Mouse (Mus musculus): ENCODE measurements around the gene Ppargc1a. TPM values are rescaled to one million over a fixed set of nuclear protein-coding genes. Genes with fewer than 3 reads are reported as not detected.
A peak's percentile ranks its signal among the peaks of the same experiment; 100 is the strongest.

The Ppargc1a gene
- polyA plus RNA-seq, 1 experiment from 2014 or later: 3.2 TPM

DNA sequence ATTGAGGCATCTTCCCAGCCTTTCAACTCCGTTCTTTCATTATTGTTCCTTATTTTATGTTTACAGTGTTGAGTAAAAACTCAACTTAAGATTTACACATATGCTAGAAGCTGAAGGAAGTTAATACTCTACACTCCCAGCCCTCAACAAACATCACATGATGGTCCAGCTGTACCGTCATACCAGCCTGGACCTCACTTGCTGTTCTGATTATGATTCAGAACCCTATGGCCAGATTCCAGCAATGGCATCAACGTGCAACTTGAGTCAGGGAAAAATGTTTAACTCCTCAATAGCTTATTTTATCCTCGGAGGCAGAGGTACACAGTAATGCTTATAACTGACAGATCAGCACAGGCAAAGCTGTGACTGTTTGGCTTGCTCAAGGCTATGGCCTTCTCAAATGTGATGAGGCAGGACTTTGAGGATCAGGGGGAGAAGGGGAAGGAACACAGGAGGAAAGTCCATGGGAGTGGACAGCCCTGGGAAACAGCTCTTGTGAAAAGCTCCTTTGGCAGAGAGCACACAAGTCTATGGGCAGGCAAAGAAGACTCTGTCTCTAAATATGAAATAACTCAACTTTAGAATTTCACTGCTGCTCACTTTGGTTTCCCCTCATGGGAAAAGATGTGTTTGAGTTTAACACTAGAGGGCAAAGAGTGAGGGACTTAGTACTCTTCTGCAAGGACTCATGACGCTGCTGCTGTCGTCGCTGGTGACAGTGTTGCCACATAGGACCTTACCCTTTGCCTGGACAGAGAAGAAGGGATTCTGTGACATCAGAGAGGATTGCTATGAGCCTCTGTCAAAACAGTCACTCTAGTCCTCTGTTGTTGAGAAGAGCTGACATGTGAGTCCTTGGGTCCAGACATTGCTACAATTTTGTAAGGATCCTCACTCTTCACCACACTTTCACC is 22.1 kb downstream of the Ppargc1a start:
- H3K4me2 ChIP-seq: no peak overlapping the region
- H3K9ac ChIP-seq: no peak overlapping the region
- 58% methylated on average over 7 of the region's 7 CpGs for WGBS
- no peaks in the 10 kb centered on the region for H3K27me3 ChIP-seq (ENCODE audit: insufficient read depth, low read length)
- DNase-seq (no peak), ATAC-seq (ENCODE audit: insufficient read depth) (no peak)
- H3K4me1 ChIP-seq (ENCODE audit: insufficient read depth): peaks cover 5% of the 10 kb centered on the region; the same call in 1 of the 2 replicates
- H3K27ac ChIP-seq (ENCODE audit: low read depth): no peak overlapping the region
- H3K4me3 ChIP-seq (ENCODE audit: low read depth, low read length): no peak overlapping the region
- H3K9me3 ChIP-seq (ENCODE audit: low read depth, low read length): no peaks in the 10 kb centered on the region
- no peak for TF ChIP-seq CTCF (IDR thresholded peaks at IDR 0.05; ENCODE audit: low read depth)
- H3K36me3 ChIP-seq (ENCODE audit: insufficient read depth): no peaks in the 10 kb centered on the region

DNA sequence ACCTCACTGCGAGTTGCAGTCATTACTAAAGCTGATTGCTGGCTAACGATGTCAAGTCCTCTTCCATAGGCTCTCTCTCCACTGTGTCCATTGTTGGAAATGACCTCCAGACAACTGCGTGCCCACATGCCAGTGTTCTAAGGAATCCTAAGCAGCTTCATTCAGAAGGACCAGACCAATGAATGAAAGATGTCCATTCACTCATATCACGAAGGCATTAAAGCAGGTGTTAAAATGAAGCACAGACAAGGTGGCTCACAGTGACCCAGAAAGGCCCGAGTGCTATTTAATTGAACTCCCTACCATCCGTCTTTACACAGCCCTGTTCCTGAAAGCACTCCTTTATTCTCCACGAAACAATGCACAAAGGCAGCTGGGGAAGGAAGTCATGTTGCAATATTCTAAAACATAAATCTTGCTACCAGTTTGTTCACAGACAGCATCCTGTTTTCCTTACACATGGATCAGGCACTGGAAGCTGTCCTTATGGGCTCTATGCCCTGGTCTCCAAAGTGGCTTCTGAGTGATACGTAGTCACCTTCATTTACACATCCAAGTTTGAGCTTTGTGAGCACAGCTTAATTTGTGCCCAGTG is 23.3 kb downstream of the Ppargc1a start:
- ATAC-seq (ENCODE audit: insufficient read depth) (peak; percentile 41; the same call in 1 of the 2 replicates), DNase-seq (peak; percentile 45)
- WGBS: 52% methylated on average over 8 of the region's 8 CpGs
- TF ChIP-seq CTCF (IDR thresholded peaks at IDR 0.05; ENCODE audit: low read depth): no peak
- H3K9ac ChIP-seq: no peak overlapping the region
- no peak overlapping the region for H3K27ac ChIP-seq (ENCODE audit: low read depth)
- no peaks in the 10 kb centered on the region for H3K36me3 ChIP-seq (ENCODE audit: insufficient read depth)
- H3K9me3 ChIP-seq (ENCODE audit: low read depth, low read length): no peaks in the 10 kb centered on the region
- H3K27me3 ChIP-seq (ENCODE audit: insufficient read depth, low read length): no peaks in the 10 kb centered on the region
- peaks cover 5% of the 10 kb centered on the region; the same call in 1 of the 2 replicates for H3K4me1 ChIP-seq (ENCODE audit: insufficient read depth)
- no peak overlapping the region for H3K4me3 ChIP-seq (ENCODE audit: low read depth, low read length)
- H3K4me2 ChIP-seq: no peak overlapping the region

DNA sequence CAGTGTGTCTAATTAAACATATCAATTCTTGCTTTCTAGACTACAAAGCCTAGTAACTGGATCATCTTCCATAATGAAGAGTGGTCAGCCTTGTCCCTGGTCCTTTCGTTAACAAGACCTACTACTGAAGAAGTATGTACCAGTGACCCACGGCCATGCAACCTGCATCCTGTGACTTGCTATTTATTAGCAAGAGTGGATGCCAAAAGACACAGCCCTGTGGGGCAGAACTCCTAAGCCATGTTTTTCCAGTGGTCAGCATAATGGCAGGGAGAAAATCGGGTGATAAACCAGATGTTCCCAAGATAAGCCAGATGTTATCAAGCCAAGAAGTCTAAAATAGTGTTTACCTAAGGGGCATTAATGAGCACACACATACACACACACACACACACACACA is 26.0 kb downstream of the Ppargc1a start:
- no peak for TF ChIP-seq CTCF (IDR thresholded peaks at IDR 0.05; ENCODE audit: low read depth)
- no peaks in the 10 kb centered on the region for H3K36me3 ChIP-seq (ENCODE audit: insufficient read depth)
- no peaks in the 10 kb centered on the region for H3K9me3 ChIP-seq (ENCODE audit: low read depth, low read length)
- no peak overlapping the region for H3K4me2 ChIP-seq
- H3K27me3 ChIP-seq (ENCODE audit: insufficient read depth, low read length): no peaks in the 10 kb centered on the region
- no peak overlapping the region for H3K27ac ChIP-seq (ENCODE audit: low read depth)
- DNase-seq: no peak
- WGBS: 74% methylated on average over 3 of the region's 3 CpGs
- H3K4me1 ChIP-seq (ENCODE audit: insufficient read depth): peaks cover 5% of the 10 kb centered on the region; the same call in 1 of the 2 replicates
- H3K9ac ChIP-seq: no peak overlapping the region
- H3K4me3 ChIP-seq (ENCODE audit: low read depth, low read length): no peak overlapping the region
- ATAC-seq (ENCODE audit: insufficient read depth): no peak

DNA sequence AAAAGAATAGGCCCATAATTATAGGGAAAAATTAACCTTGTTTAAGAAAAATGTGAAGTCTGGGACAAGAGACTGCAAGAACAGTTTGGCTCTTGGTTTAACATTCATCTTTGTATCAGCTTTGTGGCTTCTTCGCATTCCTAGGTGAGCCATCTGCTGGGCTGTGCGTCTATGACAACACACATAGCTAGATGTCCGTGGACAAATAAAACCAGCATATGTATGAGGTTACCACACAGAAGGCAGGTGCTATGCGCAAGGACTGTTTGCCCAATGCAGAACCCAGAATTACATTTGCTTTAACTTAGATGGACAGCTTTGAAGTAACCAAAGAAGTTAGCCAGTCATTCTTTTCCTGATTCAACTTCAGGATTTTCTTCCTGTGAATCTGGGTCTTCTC is 26.7 kb downstream of the Ppargc1a start:
- Histone ChIP-seq H3K4me2 (no peak overlapping the region), H3K9me3 (ENCODE audit: low read depth, low read length) (no peaks in the 10 kb centered on the region), H3K36me3 (ENCODE audit: insufficient read depth) (no peaks in the 10 kb centered on the region), H3K27ac (ENCODE audit: low read depth) (no peak overlapping the region), H3K9ac (no peak overlapping the region), H3K4me1 (ENCODE audit: insufficient read depth) (peaks cover 5% of the 10 kb centered on the region; the same call in 1 of the 2 replicates), H3K27me3 (ENCODE audit: insufficient read depth, low read length) (no peaks in the 10 kb centered on the region), H3K4me3 (ENCODE audit: low read depth, low read length) (no peak overlapping the region)
- TF ChIP-seq CTCF (IDR thresholded peaks at IDR 0.05; ENCODE audit: low read depth): no peak
- WGBS: 77% methylated on average over 4 of the region's 4 CpGs
- DNase-seq (no peak), ATAC-seq (ENCODE audit: insufficient read depth) (no peak)

DNA sequence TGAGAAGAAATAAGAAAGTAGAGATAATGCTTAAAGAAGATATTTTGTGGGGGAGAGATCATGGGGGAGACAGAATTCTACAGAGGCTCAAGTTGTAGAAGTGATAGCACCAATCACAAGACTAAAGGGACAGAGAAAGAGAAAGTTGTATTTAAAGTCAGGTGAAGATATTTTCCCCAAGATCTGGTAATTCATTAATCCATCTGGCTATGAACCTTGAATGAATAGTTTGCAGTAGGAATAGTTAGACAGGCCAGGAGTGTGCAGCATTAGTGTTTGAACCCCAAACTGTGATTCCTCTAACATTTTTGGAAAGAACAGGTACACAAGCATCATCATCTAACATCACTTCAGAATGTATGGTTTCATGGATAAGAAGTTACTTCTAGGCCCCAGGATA is 28.0 kb downstream of the Ppargc1a start:
- no peaks in the 10 kb centered on the region for H3K9me3 ChIP-seq (ENCODE audit: low read depth, low read length)
- ATAC-seq (ENCODE audit: insufficient read depth) (no peak), DNase-seq (no peak)
- H3K36me3 ChIP-seq (ENCODE audit: insufficient read depth): no peaks in the 10 kb centered on the region
- no peak for TF ChIP-seq CTCF (IDR thresholded peaks at IDR 0.05; ENCODE audit: low read depth)
- no peak overlapping the region for H3K4me3 ChIP-seq (ENCODE audit: low read depth, low read length)
- H3K9ac ChIP-seq: no peak overlapping the region
- no peaks in the 10 kb centered on the region for H3K27me3 ChIP-seq (ENCODE audit: insufficient read depth, low read length)
- H3K27ac ChIP-seq (ENCODE audit: low read depth): no peak overlapping the region
- no peaks in the 10 kb centered on the region for H3K4me1 ChIP-seq (ENCODE audit: insufficient read depth)
- no peak overlapping the region for H3K4me2 ChIP-seq

DNA sequence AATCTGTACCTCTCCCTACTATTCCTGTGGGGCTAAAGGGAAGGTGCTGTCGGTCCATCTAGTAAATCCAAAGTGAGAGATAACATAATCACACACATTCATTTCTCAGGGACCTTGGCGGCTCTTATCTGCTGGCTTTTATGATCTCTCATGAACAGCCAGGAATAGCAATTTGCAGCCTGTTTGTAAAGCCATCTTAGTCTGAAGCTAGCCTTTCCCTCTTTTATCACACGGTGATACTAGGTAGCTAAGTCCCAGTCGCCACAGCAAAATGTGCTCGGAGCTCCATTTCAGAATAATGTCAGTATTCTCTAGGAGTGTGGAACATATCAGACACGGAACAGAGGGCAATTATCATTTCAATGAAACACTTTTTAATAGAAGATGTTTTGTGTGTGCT is 29.2 kb downstream of the Ppargc1a start:
- no peak for DNase-seq
- WGBS: 58% methylated on average over 6 of the region's 6 CpGs
- H3K36me3 ChIP-seq (ENCODE audit: insufficient read depth): no peaks in the 10 kb centered on the region
- H3K4me2 ChIP-seq: no peak overlapping the region
- no peaks in the 10 kb centered on the region for H3K27me3 ChIP-seq (ENCODE audit: insufficient read depth, low read length)
- H3K9me3 ChIP-seq (ENCODE audit: low read depth, low read length): no peaks in the 10 kb centered on the region
- H3K27ac ChIP-seq (ENCODE audit: low read depth): no peak overlapping the region
- H3K4me1 ChIP-seq (ENCODE audit: insufficient read depth): no peaks in the 10 kb centered on the region
- ATAC-seq (ENCODE audit: insufficient read depth): no peak
- no peak overlapping the region for H3K4me3 ChIP-seq (ENCODE audit: low read depth, low read length)
- no peak overlapping the region for H3K9ac ChIP-seq
- no peak for TF ChIP-seq CTCF (IDR thresholded peaks at IDR 0.05; ENCODE audit: low read depth)

DNA sequence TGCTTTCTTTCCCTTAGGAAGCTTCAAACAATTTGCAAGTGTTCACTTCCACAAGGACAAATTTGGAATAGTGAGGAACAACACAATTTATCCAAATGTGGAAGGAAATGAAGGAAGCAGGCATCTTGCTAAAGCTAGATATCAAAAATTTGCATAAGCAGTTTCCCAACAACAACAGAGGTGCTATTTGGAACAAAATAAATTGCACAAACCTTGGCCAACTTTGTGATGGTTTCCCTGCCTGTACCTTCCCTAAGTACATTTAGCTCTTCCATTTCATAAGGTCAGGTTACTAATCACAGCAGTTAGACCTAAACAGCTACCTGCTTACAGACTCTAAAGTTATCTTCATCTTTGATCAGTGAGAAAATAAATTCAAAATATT is 29.9 kb downstream of the Ppargc1a start:
- H3K27me3 ChIP-seq (ENCODE audit: insufficient read depth, low read length): no peaks in the 10 kb centered on the region
- no peak for ATAC-seq (ENCODE audit: insufficient read depth)
- H3K4me2 ChIP-seq: no peak overlapping the region
- no peak overlapping the region for H3K27ac ChIP-seq (ENCODE audit: low read depth)
- H3K9me3 ChIP-seq (ENCODE audit: low read depth, low read length): no peaks in the 10 kb centered on the region
- no peak overlapping the region for H3K9ac ChIP-seq
- no peak for TF ChIP-seq CTCF (IDR thresholded peaks at IDR 0.05; ENCODE audit: low read depth)
- no peaks in the 10 kb centered on the region for H3K36me3 ChIP-seq (ENCODE audit: insufficient read depth)
- no peaks in the 10 kb centered on the region for H3K4me1 ChIP-seq (ENCODE audit: insufficient read depth)
- no peak overlapping the region for H3K4me3 ChIP-seq (ENCODE audit: low read depth, low read length)
- DNase-seq: no peak
